Mouse (Mus musculus): ENCODE measurements around the gene Rexo5. TPM values are rescaled to one million over a fixed set of nuclear protein-coding genes. Genes with fewer than 3 reads are reported as not detected.
A peak's percentile ranks its signal among the peaks of the same experiment; 100 is the strongest.

Gene Rexo5
- total RNA-seq (2021) (1 to 10 TPM in 1 of 2 experiments, under 1 TPM in 1; 0.75 to 1.2 TPM), polyA plus RNA-seq (2012; rRNA removed) (0.53 and 3.3 TPM in 2 replicates)
- long read RNA-seq: 0 reads

DNA sequence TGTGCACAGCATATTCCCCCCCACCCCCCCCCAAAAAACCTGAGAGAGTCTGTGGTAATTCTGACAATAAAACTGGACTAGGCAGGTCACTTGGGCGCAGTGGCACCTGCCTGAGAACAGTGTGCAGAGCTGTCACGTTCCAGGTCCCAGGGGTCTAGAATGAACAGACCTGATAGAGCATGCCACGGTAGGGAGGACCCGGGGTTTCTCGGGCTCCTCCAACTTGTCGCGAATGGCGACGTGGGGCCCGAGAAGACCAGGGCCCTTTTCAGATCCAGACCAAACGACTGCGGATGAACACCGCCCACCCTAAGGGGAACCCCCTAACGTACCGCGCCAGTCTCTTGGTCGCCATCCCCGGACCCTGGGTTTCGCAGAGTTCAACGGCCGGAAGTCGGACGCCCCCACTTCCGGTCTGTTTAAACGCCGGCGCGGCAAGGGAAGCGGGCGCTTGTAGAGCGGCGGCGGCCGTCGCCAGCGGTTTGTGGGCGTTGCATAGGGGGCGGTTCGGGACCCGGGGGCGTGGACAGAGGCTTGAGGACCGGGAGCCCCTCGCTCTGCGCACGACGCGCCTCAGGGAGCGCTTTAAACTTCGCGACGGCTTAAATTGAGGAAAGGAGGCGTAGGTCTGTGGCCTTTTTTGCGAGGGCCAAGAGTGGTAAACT is at the start of gene Rexo5, which contains the start of gene Eri2:
Gene Rexo5, plus strand, starts transcription at position 421 of the 665 bp plus-strand sequence.
Gene Eri2, minus strand, starts transcription at position 473 of the 665 bp plus-strand sequence.
- WGBS: under 1% methylated on average over 53 of the region's 53 CpGs
- Histone ChIP-seq H3K79me2 (replicated peaks; ENCODE audit: control insufficient read depth, insufficient read depth, low read length) (no peaks in the 10 kb centered on the region), H3K4me3 (peak within 1 kb of the TSS; percentile 67), H3K27ac (peak within 1 kb of the TSS; percentile 57), H3K27me3 (ENCODE audit: control insufficient read depth, insufficient read depth, low read length) (no peaks in the 10 kb centered on the region), H3K9ac (ENCODE audit: low read depth, low read length) (peak within 1 kb of the TSS; percentile 81), H3K4me1 (ENCODE audit: control insufficient read depth, insufficient read depth, low read length) (no peaks in the 10 kb centered on the region), H3K36me3 (ENCODE audit: control insufficient read depth, insufficient read depth, low read length) (no peaks in the 10 kb centered on the region)
- DNase-seq: peak; percentile 88
- intact Hi-C loops (cut with DNase I): loop anchor here (5.0 kb wide), 1 partner anchor 71 kb away; the partner anchor contains the start of gene Thumpd1
- no peak for TF ChIP-seq CTCF (IDR thresholded peaks at IDR 0.05)
- TF ChIP-seq EP300 (IDR thresholded peaks at IDR 0.05; ENCODE audit: insufficient read depth, low read depth, low read length): no peak
- no peak for TF ChIP-seq POLR2A (IDR thresholded peaks at IDR 0.05; ENCODE audit: insufficient read depth, low read depth, low read length)

GRCm38 (mm10) chr7:119744321-119744720 is 49.5 kb upstream of the Rexo5 start:
- intact Hi-C loops (cut with DNase I): no loop called here
- no peak for DNase-seq
- Histone ChIP-seq H3K9ac (ENCODE audit: low read depth, low read length) (no peak overlapping the region), H3K27me3 (ENCODE audit: control insufficient read depth, insufficient read depth, low read length) (no peaks in the 10 kb centered on the region), H3K36me3 (ENCODE audit: control insufficient read depth, insufficient read depth, low read length) (no peaks in the 10 kb centered on the region), H3K27ac (no peak overlapping the region), H3K79me2 (replicated peaks; ENCODE audit: control insufficient read depth, insufficient read depth, low read length) (no peaks in the 10 kb centered on the region), H3K4me1 (ENCODE audit: control insufficient read depth, insufficient read depth, low read length) (no peaks in the 10 kb centered on the region), H3K4me3 (no peak overlapping the region)
- TF ChIP-seq CTCF (IDR thresholded peaks at IDR 0.05): no peak
- TF ChIP-seq POLR2A (IDR thresholded peaks at IDR 0.05; ENCODE audit: insufficient read depth, low read depth, low read length): no peak
- TF ChIP-seq EP300 (IDR thresholded peaks at IDR 0.05; ENCODE audit: insufficient read depth, low read depth, low read length): no peak
- 8% methylated on average over 34 of the region's 34 CpGs for WGBS

- Histone ChIP-seq H3K4me1 (ENCODE audit: control insufficient read depth, insufficient read depth, low read length) (no peaks in the 10 kb centered on the region), H3K4me3 (no peak overlapping the region), H3K27ac (no peak overlapping the region), H3K27me3 (ENCODE audit: control insufficient read depth, insufficient read depth, low read length) (no peaks in the 10 kb centered on the region), H3K36me3 (ENCODE audit: control insufficient read depth, insufficient read depth, low read length) (no peaks in the 10 kb centered on the region), H3K79me2 (replicated peaks; ENCODE audit: control insufficient read depth, insufficient read depth, low read length) (no peaks in the 10 kb centered on the region), H3K9ac (ENCODE audit: low read depth, low read length) (no peak overlapping the region)
- 41% methylated on average over 1 of the region's 1 CpGs for WGBS
- no peak for DNase-seq
- intact Hi-C loops (cut with DNase I): no loop called here
- TF ChIP-seq EP300 (IDR thresholded peaks at IDR 0.05; ENCODE audit: insufficient read depth, low read depth, low read length): no peak
- TF ChIP-seq CTCF (IDR thresholded peaks at IDR 0.05): no peak
- TF ChIP-seq POLR2A (IDR thresholded peaks at IDR 0.05; ENCODE audit: insufficient read depth, low read depth, low read length): no peak
Observed at GRCm38 (mm10) chr7:119745869-119746268, 47.9 kb upstream of the Rexo5 start.

GRCm38 (mm10) chr7:119748761-119749160 is 45.0 kb upstream of the Rexo5 start:
- Histone ChIP-seq H3K27me3 (ENCODE audit: control insufficient read depth, insufficient read depth, low read length) (no peaks in the 10 kb centered on the region), H3K79me2 (replicated peaks; ENCODE audit: control insufficient read depth, insufficient read depth, low read length) (no peaks in the 10 kb centered on the region), H3K4me1 (ENCODE audit: control insufficient read depth, insufficient read depth, low read length) (no peaks in the 10 kb centered on the region), H3K9ac (ENCODE audit: low read depth, low read length) (no peak overlapping the region), H3K36me3 (ENCODE audit: control insufficient read depth, insufficient read depth, low read length) (no peaks in the 10 kb centered on the region), H3K27ac (no peak overlapping the region), H3K4me3 (no peak overlapping the region)
- intact Hi-C loops (cut with DNase I): no loop called here
- WGBS: 69% methylated on average over 1 of the region's 2 CpGs
- TF ChIP-seq POLR2A (IDR thresholded peaks at IDR 0.05; ENCODE audit: insufficient read depth, low read depth, low read length): no peak
- no peak for TF ChIP-seq EP300 (IDR thresholded peaks at IDR 0.05; ENCODE audit: insufficient read depth, low read depth, low read length)
- no peak for TF ChIP-seq CTCF (IDR thresholded peaks at IDR 0.05)
- DNase-seq: no peak

DNA sequence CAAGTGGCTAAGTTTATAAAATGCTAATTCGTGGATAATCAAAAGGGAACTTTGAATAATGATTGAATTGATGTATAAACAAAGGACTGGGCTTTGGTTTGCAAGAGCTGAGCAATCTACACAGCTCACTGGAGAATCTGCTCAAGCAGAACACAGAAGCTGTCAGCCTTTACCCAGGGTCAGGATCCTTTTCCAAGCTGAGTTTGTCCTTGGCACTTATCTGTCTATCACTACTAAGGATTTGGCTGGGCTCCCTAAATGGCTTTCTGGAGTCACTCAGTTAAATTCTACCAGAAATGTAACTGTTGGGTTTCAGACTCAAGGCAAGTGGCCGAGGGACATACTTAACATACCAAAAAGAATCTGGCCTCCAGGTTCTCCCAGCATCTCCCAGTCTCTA is 43.9 kb upstream of the Rexo5 start:
- Histone ChIP-seq H3K27ac (no peak overlapping the region), H3K4me3 (no peak overlapping the region), H3K4me1 (ENCODE audit: control insufficient read depth, insufficient read depth, low read length) (no peaks in the 10 kb centered on the region), H3K36me3 (ENCODE audit: control insufficient read depth, insufficient read depth, low read length) (no peaks in the 10 kb centered on the region), H3K27me3 (ENCODE audit: control insufficient read depth, insufficient read depth, low read length) (no peaks in the 10 kb centered on the region), H3K9ac (ENCODE audit: low read depth, low read length) (no peak overlapping the region), H3K79me2 (replicated peaks; ENCODE audit: control insufficient read depth, insufficient read depth, low read length) (no peaks in the 10 kb centered on the region)
- DNase-seq: no peak
- 38% methylated on average over 2 of the region's 2 CpGs for WGBS
- TF ChIP-seq POLR2A (IDR thresholded peaks at IDR 0.05; ENCODE audit: insufficient read depth, low read depth, low read length) (no peak), EP300 (IDR thresholded peaks at IDR 0.05; ENCODE audit: insufficient read depth, low read depth, low read length) (no peak), CTCF (IDR thresholded peaks at IDR 0.05) (no peak)
- intact Hi-C loops (cut with DNase I): no loop called here

- H3K27me3 ChIP-seq (ENCODE audit: control insufficient read depth, insufficient read depth, low read length): no peaks in the 10 kb centered on the region
- no peak overlapping the region for H3K9ac ChIP-seq (ENCODE audit: low read depth, low read length)
- H3K27ac ChIP-seq: no peak overlapping the region
- H3K4me3 ChIP-seq: no peak overlapping the region
- WGBS: 85% methylated on average over 1 of the region's 1 CpGs
- TF ChIP-seq CTCF (IDR thresholded peaks at IDR 0.05) (no peak), EP300 (IDR thresholded peaks at IDR 0.05; ENCODE audit: insufficient read depth, low read depth, low read length) (no peak), POLR2A (IDR thresholded peaks at IDR 0.05; ENCODE audit: insufficient read depth, low read depth, low read length) (no peak)
- no peak for DNase-seq
- no peaks in the 10 kb centered on the region for H3K4me1 ChIP-seq (ENCODE audit: control insufficient read depth, insufficient read depth, low read length)
- no peaks in the 10 kb centered on the region for H3K79me2 ChIP-seq (replicated peaks; ENCODE audit: control insufficient read depth, insufficient read depth, low read length)
- H3K36me3 ChIP-seq (ENCODE audit: control insufficient read depth, insufficient read depth, low read length): no peaks in the 10 kb centered on the region
- intact Hi-C loops (cut with DNase I): no loop called here
Observed at GRCm38 (mm10) chr7:119753696-119754095, 40.1 kb upstream of the Rexo5 start.

All from heart, adult 2 months (tissue).